Mouse (Mus musculus) kidney, postnatal 14 days (tissue): Measurements from ENCODE around the gene Cemip2.

Experiments used
- DNase-seq: peaks from one replicate; pipeline ENCODE4 v3.0.0; 2022; ENCODE audit warnings: mixed read lengths

The Cemip2 gene

GRCm38 (mm10) chr19:21816260-21816659 lies 38.1 kb downstream of the Cemip2 start:
- DNase-seq, result no peak

DNA sequence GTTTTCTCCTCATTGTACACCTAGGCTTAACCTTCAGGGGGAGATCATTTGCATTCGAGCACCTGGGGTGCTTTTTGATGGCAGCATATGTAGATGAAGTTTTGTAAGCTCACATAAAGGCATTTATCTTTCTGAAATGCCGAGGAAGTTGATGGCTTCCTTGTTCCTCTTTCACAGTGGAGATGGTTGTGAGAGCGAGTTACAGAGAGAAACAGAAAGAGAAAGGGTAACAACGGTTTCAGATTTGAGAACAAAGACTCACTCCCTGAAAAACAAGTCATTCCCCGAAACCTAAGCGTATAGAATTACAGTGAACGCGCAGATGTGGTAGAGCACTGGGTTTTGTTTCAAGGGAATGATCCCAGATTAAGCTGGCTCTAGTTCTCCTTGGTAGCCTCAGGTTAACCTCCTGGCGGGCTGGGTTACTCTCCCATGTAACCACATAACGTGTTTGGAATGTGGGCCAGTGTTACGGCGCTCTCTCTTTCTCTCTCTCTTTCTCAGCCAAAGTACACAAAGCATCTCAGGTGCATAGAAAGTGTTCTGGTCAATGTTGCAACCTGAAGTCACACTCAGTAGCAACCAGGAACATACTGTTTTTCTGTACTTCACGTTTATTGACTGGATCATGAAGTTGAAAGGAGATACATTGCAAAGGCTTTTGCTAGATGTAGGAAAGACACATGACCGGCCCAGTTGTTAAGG lies 40.0 kb downstream of the Cemip2 start:
- DNase-seq, result no peak

- peak; percentile 21 for DNase-seq
Observed at GRCm38 (mm10) chr19:21819585-21819984, 41.4 kb downstream of the Cemip2 start.

- DNase-seq, result no peak
Observed at GRCm38 (mm10) chr19:21820126-21820525, 42.0 kb downstream of the Cemip2 start.

- DNase-seq, result peak; percentile 60
Observed at GRCm38 (mm10) chr19:21821877-21822276, 43.7 kb downstream of the Cemip2 start.

DNA sequence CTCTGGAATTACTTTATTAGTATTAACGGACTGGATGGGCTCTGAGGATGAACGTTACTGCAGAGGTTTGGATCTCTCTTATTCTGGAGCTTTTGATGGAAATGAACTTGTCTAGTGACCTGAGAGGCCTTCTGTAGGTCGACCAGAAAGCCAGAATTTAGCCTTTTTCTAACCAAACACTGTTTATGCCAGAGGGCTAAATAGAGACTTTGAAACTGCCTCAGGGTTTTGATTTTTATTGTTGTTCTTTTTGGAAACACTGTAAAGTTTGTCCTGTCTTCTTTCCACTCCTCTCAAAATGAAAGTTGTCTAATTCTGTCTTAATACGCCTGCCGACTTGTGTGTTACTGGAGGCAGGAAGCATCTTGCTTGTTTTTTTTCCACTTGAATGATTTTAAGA lies 46.0 kb downstream of the Cemip2 start:
- no peak for DNase-seq

- DNase-seq, result no peak
Observed at GRCm38 (mm10) chr19:21825128-21825885, 47.2 kb downstream of the Cemip2 start.

DNA sequence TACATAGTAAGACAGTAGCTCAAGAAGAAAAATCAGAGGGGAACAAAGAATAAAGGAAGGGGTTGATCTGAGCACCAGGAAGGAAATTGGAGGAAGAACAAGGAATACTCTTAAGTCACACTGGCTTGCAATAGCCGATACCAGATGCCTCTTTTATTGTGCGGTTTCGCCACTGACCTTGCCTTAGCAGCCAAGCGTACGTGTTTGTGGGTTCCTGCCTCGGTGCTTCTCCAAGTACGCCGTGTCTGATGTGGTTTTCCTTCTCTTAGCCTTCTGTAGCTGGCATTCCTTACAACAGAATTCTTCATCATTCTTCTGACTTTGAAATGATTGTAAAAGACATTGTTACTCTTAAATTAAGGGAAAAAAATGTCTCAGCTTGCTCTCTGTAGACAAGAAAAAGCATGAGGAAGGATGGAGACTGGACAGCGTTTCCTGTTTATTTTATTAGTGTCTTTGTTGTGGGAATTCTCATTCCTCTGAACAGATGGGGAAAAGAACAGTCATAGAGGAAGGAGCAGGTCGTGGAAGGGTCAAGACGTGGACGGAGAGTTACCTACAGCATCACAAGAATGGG lies 55.4 kb downstream of the Cemip2 start:
- DNase-seq, result peak; percentile 56

DNA sequence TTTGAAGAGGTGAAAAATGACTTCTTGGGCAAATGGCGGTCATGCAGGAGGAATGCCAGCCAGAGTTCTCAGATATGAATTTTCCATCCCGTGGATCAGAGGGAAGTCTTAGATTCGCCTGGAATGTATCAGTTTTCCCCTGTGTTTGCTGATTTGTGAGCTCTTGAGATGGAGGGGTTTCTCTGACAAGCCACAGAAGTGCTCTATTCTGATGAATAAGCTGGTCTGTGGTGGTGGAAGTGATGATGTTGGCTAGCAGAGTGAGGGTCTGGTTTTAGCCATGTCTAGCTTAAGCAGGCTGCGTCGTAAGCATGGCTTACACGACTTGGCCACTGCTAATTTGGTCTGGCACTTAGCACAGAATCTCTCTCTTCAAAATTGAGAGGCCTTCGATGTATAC lies 56.8 kb downstream of the Cemip2 start:
- no peak for DNase-seq

DNA sequence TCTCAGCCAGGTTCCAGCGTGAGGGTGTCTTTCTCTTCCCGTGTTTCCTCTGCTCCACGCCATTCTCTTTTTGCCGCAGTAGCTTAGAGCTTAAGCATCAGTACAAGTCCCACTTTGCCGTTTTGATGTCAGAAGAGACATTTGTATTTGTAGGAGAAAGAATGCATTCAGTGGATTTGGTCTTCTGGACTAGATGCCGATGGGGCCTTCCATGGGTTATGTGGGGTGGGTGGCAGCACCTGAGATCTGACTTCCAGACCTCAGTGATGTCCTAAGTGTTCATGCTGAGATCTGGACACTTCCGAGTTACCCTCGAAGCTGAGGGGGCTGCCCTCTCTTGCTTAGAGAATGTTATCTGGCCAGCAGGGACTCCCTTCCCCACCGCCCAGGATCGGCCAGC lies 72.6 kb downstream of the Cemip2 start:
- DNase-seq, result no peak

GRCm38 (mm10) chr19:21854526-21855228 lies 76.5 kb downstream of the Cemip2 start:
- DNase-seq, result no peak

DNA sequence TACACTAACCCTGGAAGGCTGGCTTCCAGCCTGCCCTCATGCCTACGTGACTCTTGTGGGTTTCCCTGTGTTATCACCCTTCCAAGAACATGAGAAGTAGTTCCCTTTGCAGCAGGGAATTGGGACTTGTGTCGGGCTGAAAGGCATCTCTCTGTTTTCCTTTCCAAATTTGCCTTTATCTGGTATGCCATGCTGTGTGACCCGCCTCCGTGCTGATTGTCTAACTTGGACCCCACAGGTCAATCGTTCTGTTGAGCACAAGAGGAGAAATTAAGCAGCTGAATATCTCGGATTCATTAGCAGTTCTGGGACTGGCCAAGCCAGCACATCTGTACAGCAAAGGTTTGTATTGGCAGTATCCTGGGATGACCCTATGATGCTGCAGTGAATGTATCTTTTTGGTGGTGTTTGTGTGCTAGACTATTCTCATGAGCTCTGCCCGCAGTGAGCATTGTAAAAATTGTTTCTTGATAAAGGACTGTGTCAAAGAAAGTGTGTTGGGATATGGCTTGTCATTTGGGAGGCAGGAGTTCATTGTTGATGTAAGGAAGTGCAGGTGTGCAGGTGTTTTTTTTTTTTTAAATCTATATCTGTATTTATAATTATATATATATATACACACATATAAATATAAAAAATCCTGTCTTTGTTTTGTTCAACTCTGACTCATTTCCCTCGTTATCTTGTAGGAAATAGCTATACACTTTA lies 77.4 kb downstream of the Cemip2 start:
- no peak for DNase-seq

DNA sequence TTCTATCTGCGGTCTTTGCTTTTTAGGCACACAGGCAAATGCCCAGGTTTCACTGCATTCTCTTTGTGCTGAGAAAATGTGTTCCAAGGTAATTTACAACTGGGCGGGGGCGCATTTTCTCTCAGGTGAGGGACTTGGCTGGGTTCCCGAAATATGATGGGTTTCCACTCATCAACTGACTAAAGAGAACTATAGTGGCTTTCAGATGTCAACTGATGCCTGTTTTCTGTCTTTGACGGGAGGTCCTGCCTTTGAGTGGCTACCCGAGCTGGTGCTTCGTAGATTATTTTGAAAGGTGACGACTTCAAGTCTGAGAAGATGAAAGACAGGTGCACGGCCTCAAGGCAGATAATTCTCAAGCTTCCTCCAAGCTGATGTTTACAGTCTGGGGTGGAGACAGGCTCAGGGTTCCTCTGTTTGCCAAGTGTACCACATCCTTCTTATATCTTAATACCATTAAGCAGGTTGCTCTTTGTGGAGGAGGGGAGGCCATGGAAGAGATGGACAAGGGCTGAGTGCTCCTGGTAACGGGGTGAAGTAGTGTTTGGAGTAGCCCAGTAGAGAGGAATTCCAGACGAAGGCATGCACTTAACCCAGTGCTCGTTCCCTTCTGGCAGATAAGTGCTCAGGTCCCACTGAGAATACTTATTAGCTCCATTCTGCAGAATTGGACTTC lies 80.8 kb downstream of the Cemip2 start:
- DNase-seq, result no peak

DNA sequence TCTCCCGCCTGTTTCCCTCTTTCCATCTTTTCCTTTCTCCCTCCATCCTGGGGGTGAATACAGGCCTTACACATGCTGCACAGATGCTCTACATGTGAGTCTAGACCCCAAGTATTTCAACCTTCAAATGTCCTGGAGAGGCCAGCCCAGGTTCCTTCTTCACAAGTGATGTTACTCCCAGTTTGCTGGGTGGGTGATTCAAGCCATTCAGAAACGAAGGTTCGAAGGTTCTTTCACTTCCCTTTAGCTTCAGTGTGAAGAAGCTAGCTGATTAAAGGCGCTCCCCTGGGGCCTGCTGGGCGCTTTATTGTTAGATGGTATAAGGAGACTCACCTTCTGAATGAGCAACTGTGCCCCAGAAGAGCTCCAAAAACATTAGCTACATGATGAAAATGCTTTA lies 82.0 kb downstream of the Cemip2 start:
- no peak for DNase-seq

- no peak for DNase-seq
Observed at GRCm38 (mm10) chr19:21860894-21861293, 82.8 kb downstream of the Cemip2 start.

GRCm38 (mm10) chr19:21862289-21862990 lies 84.3 kb downstream of the Cemip2 start:
- DNase-seq, result no peak

DNA sequence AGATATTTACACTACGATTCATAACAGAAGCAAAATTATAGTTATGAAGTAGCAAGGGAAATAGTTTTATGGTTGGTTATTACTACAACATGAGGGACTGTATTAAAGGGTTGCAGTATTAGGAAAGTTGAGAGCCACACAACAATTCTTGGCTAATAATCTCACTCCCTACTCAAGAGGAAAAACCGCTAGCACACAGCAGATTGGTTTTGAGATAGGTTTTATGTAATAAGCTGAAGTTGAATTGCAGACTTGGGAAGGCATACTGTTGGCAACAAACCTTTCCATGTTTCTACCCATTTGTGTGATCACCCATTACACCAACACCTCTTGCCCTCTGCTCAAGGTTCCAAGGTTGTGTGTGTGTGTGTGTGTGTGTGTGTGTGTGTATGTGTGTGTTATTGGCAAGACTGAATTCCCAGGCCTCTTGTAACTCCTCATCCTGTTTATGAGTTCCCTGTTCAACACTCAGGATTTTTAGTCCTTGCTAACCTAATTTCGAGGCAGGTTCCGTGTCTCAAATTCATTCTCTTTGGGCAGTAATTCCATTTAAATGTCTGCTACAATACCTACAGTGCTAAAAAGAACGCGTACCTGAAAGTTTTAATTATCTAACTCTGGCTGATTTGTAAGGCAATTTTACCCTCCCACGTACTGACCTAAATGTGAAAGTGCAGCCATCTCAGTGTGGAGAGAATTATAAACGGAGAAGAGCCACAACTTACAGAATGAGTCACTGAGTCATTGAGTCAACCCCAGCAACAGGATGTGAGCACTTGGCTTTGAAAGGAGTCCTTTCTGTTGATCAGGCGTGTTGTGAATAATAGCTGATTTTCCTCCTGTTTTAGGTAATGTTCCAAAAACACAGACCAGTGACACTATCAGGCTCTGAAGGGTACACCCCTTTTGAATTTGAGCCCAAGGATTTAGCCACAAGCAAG lies 85.1 kb downstream of the Cemip2 start:
- DNase-seq, result no peak

DNA sequence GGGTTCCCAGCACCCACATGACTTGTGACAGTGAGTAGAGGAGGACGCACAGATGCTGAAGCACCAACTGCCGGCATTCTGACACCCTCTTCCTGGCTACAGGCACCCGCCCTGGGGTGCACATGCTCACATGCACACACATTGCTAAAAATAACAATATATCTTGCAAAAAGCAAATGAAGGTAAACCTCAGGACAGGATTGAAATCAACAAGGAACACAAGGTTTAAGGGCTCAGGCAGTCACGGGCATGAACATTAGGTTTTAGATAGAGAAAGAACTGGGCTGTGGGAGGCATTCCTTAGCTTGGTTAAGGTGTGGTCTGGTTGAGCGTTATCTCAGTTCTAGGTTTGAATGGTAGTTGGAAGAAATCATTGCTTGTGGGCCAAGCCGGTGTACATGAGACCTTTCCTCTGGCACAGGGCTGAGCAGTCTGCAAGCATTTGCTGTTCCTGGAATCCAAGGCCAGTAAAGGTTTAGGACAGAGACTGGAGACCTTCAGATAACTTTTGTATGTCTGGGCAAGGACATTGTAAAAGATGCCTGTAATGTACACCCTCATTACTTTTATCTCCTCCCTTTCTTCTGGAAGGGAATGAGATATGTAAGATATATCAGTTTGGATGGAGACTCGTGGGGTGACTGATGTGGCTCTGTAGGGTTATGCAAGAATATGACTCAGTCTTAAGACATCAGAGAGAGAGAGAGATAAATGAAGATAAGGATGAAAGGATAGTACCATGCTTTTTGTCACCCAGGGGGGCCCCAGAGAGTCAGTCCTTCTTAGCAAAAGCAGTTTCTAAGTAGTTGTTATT lies 87.3 kb downstream of the Cemip2 start:
- DNase-seq, result no peak

DNA sequence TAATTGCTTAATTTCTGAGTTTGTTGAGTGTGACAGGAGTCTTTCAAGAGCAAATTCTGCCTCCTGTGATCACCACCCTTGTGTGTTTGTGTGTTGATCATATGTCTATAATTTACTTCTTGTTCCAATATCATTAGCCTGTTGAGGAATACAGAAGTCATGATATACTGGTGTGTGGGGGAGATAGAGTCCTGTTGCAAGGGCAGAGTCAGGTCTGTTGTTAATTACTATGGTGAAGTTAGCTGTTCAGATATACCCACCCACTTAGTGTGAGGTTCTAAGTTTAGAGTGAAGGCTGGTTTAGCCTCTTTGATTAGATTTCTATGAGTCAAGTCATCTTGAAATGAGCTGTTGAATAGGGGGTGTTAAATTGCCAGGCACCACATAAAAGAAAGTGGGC lies 88.0 kb downstream of the Cemip2 start:
- DNase-seq, result no peak
